27 mouse cellular contexts compared by ENCODE assay signal in the genomic region with DNA sequence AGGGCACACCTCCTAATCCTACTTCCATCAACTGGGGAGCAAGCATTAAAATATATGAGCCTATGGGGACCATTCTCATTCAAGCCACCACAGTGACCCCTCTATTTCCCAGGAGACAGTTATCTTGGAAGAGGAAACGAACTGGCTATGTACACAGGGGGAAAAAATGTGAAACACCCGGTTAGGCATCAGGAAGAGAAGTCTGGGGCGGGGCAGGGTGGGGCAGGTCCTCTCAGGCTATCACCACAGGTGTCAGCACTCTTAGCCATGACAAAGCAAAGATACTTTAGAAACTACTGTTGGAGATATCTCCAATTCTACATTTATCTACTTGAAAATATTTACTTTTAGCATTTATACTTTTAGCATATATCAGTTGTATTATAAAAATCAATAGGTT. TPM values are rescaled to one million over a fixed set of nuclear protein-coding genes. Genes with fewer than 3 reads are reported as not detected.
DNase-seq lines count a peak whose midpoint lies in the region; ATAC-seq and TF ChIP-seq lines count a peak whose summit lies in the region.
"Had no signal": no experiment of that assay in that cellular context is flagged by ENCODE, and none has a peak within 500 bp of the region (broad histone marks: within the 10 kb centered on the region; RNA-seq: fewer than 3 reads in every experiment).

No protein-coding gene starts in this region.

- peaks cover 60% of the 10 kb centered on the region for H3K4me1 ChIP-seq in liver, embryonic 11.5 days (replicated peaks; ENCODE audit: control insufficient read depth, insufficient read depth, low read length)
- H3K4me1 ChIP-seq in liver, postnatal 0 days (ENCODE audit: insufficient read depth), result peaks cover 77% of the 10 kb centered on the region
- peaks cover 24% of the 10 kb centered on the region for H3K4me1 ChIP-seq in lung, postnatal 0 days (ENCODE audit: insufficient read depth, low read depth, low read length)
- H3K4me1 ChIP-seq: midbrain, embryonic 13.5 days; neural tube, embryonic 12.5 days had no signal

- peak; percentile 61 for ATAC-seq in erythroid progenitor cell, adult 5-6 weeks (replicated peaks; ENCODE audit: low FRiP score, poor library complexity, severe bottlenecking)
- peak; percentile 59 for ATAC-seq in liver, embryonic 11.5 days (replicated peaks; ENCODE audit: low FRiP score)
- ATAC-seq in liver, postnatal 0 days, result peak; percentile 48
- ATAC-seq in lung, postnatal 0 days, result no peak
- ATAC-seq: forebrain, postnatal 0 days; hindbrain, embryonic 16.5 days; midbrain, embryonic 13.5 days had no signal

- no peaks in the 10 kb centered on the region for H3K27me3 ChIP-seq in liver, embryonic 11.5 days (replicated peaks; ENCODE audit: control insufficient read depth, insufficient read depth, low read length)
- H3K27me3 ChIP-seq in liver, postnatal 0 days (ENCODE audit: insufficient read depth, low read length), result no peaks in the 10 kb centered on the region
- H3K27me3 ChIP-seq in lung, postnatal 0 days (replicated peaks; ENCODE audit: insufficient read depth, low read length), result no peaks in the 10 kb centered on the region
- H3K27me3 ChIP-seq: embryonic facial prominence, embryonic 13.5 days; heart, embryonic 15.5 days; kidney, embryonic 15.5 days; limb, embryonic 12.5 days; megakaryocyte, embryonic 14.5 days; midbrain, embryonic 13.5 days; neural tube, embryonic 12.5 days had no signal

- TF ChIP-seq EP300 in liver, postnatal 0 days (IDR thresholded peaks at IDR 0.05; ENCODE audit: low read depth), result peak; percentile 20; the same call in 1 of the 2 replicates
- TF ChIP-seq EP300 in lung, postnatal 0 days (IDR thresholded peaks at IDR 0.05), result no peak

- TF ChIP-seq CTCF in liver, postnatal 0 days (IDR thresholded peaks at IDR 0.05; ENCODE audit: low read depth), result no peak
- TF ChIP-seq CTCF in lung, postnatal 0 days (IDR thresholded peaks at IDR 0.05), result no peak

- peak overlapping the region; percentile 46 for H3K4me2 ChIP-seq in liver, embryonic 11.5 days
- peak overlapping the region; percentile 60 for H3K4me2 ChIP-seq in liver, postnatal 0 days (ENCODE audit: low read depth, low read length)
- no peak overlapping the region for H3K4me2 ChIP-seq in lung, postnatal 0 days (replicated peaks; ENCODE audit: low read depth, low read length)
- H3K4me2 ChIP-seq: embryonic facial prominence, embryonic 13.5 days; heart, embryonic 15.5 days; kidney, embryonic 15.5 days; limb, embryonic 12.5 days; lung, embryonic 14.5 days; midbrain, embryonic 13.5 days; neural tube, embryonic 12.5 days had no signal

- H3K9ac ChIP-seq in liver, embryonic 11.5 days (ENCODE audit: low read depth, low read length), result no peak overlapping the region
- H3K9ac ChIP-seq in liver, postnatal 0 days (replicated peaks), result no peak overlapping the region
- no peak overlapping the region for H3K9ac ChIP-seq in lung, postnatal 0 days (replicated peaks; ENCODE audit: low read depth)
- H3K9ac ChIP-seq: embryonic facial prominence, embryonic 13.5 days; forebrain, postnatal 0 days; heart, embryonic 15.5 days; kidney, embryonic 15.5 days; limb, embryonic 12.5 days; lung, embryonic 14.5 days; midbrain, embryonic 13.5 days; neural tube, embryonic 12.5 days had no signal

- no peaks in the 10 kb centered on the region for H3K9me3 ChIP-seq in liver, embryonic 11.5 days (ENCODE audit: control insufficient read depth, low read length)
- H3K9me3 ChIP-seq in liver, postnatal 0 days (ENCODE audit: low read length), result no peaks in the 10 kb centered on the region
- H3K9me3 ChIP-seq in lung, postnatal 0 days (ENCODE audit: low read length), result no peaks in the 10 kb centered on the region
- H3K9me3 ChIP-seq: embryonic facial prominence, embryonic 13.5 days; heart, embryonic 15.5 days; hindbrain, embryonic 10.5 days; kidney, embryonic 15.5 days; limb, embryonic 12.5 days; megakaryocyte, embryonic 14.5 days; midbrain, embryonic 13.5 days; neural tube, embryonic 12.5 days had no signal

- no peak overlapping the region for H3K4me3 ChIP-seq in liver, embryonic 11.5 days (ENCODE audit: low read depth, low read length)
- H3K4me3 ChIP-seq in liver, postnatal 0 days (ENCODE audit: low read depth, low read length), result no peak overlapping the region
- no peak overlapping the region for H3K4me3 ChIP-seq in lung, postnatal 0 days (ENCODE audit: low read depth, low read length)
- H3K4me3 ChIP-seq: embryonic facial prominence, embryonic 13.5 days; heart, adult 2 months; heart, embryonic 15.5 days; hindbrain, embryonic 10.5 days; kidney, embryonic 15.5 days; limb, embryonic 12.5 days; megakaryocyte, embryonic 14.5 days; midbrain, embryonic 13.5 days; neural tube, embryonic 12.5 days had no signal

- peak overlapping the region; percentile 40; the same call in 1 of the 2 replicates for H3K27ac ChIP-seq in liver, embryonic 11.5 days (ENCODE audit: low read depth, low read length)
- H3K27ac ChIP-seq in liver, postnatal 0 days (ENCODE audit: low read depth), result peak overlapping the region; percentile 58
- no peak overlapping the region for H3K27ac ChIP-seq in lung, postnatal 0 days (ENCODE audit: low read length)
- H3K27ac ChIP-seq: embryonic facial prominence, embryonic 13.5 days; heart, adult 2 months; heart, embryonic 15.5 days; hindbrain, embryonic 10.5 days; kidney, embryonic 15.5 days; limb, embryonic 12.5 days; midbrain, embryonic 13.5 days; neural tube, embryonic 12.5 days had no signal

- 35% methylated on average over 3 of the region's 3 CpGs for WGBS in liver, embryonic 11.5 days
- 28% methylated on average over 3 of the region's 3 CpGs for WGBS in liver, postnatal 0 days (ENCODE audit: insufficient replicate concordance)
- WGBS in lung, postnatal 0 days, result 52% methylated on average over 3 of the region's 3 CpGs

- H3K36me3 ChIP-seq in liver, embryonic 11.5 days (ENCODE audit: control insufficient read depth, insufficient read depth, low read length), result no peaks in the 10 kb centered on the region
- H3K36me3 ChIP-seq in liver, postnatal 0 days (replicated peaks; ENCODE audit: insufficient read depth, low read length), result peaks cover 11% of the 10 kb centered on the region
- 0 out of 2 replicates have a peak, but pooled peaks cover 5% of the 10 kb centered on the region for H3K36me3 ChIP-seq in lung, postnatal 0 days (ENCODE audit: insufficient read depth, low read length)
- H3K36me3 ChIP-seq: heart, embryonic 15.5 days; limb, embryonic 12.5 days; midbrain, embryonic 13.5 days; neural tube, embryonic 12.5 days had no signal

- DNase-seq in thymus, postnatal 4 days, result peak; percentile 10
- no peak for DNase-seq in thymus, postnatal 14 days
- no peak for DNase-seq in liver, embryonic 11.5 days (ENCODE audit: low spot score)
- no peak for DNase-seq in liver, postnatal 0 days
- no peak for DNase-seq in adrenal gland, postnatal 14 days
- no peak for DNase-seq in lung, postnatal 0 days (ENCODE audit: low spot score)
- no peak for DNase-seq in natural killer cell, adult 2 months (ENCODE audit: low spot score in 2 of 2)
- DNase-seq: adrenal gland, postnatal 10 days; cerebellum, adult 11 months; cerebellum, postnatal 10 days; forebrain, postnatal 0 days; gastrocnemius, postnatal 25 days; heart, adult 2 months; kidney, adult 11 months; kidney, postnatal 36 days; lung, embryonic 14.5 days; lung, postnatal 36 days had no signal

RNA-seq across cellular contexts. Expression of a gene that starts 8.5 kb away (rescaled TPM):
- total RNA-seq in erythroid progenitor cell, adult 5-6 weeks (2015; ENCODE audit: low replicate concordance), result 54.4 and 68.7 TPM in 2 replicates
- total RNA-seq in erythroid progenitor cell, adult 5-6 weeks (2017; ENCODE audit: low replicate concordance), result 37.4 and 44.0 TPM in 2 replicates
- 13.2 and 14.2 TPM in 2 replicates for polyA plus RNA-seq in liver, embryonic 11.5 days (2014; fragmentation: Nextera tagmentation; extraction: Ambion mirVana)
- polyA plus RNA-seq in liver, postnatal 0 days (2015; fragmentation: Nextera tagmentation; extraction: Ambion mirVana), result 5.1 and 6.2 TPM in 2 replicates
- 25.5 and 30.2 TPM in 2 replicates for total RNA-seq in adrenal gland, postnatal 14 days (2021)
- polyA plus RNA-seq in lung, postnatal 0 days (2015; fragmentation: Nextera tagmentation; extraction: Ambion mirVana), result 9.5 and 11.0 TPM in 2 replicates
